Mouse (Mus musculus): ENCODE measurements around the gene Zfp473.
A peak's percentile ranks its signal among the peaks of the same experiment; 100 is the strongest.
"Not testable (repeated sequence)": the region's sequence is repeated elsewhere in the genome, so short reads cannot be mapped to it uniquely, and the experiment has no call there.

The Zfp473 gene

GRCm38 (mm10) chr7:44750950-44751349 lies at the start of gene Zfp473:
TSS of gene Zfp473 (minus strand) at chr7:44751050.
- DNase-seq: not testable (repeated sequence)

- peak; percentile 9 for DNase-seq
Observed at GRCm38 (mm10) chr7:44792781-44793180, 41.9 kb upstream of the Zfp473 start.

GRCm38 (mm10) chr7:44790066-44790465 lies 39.2 kb upstream of the Zfp473 start:
- peak; percentile 1 for DNase-seq

GRCm38 (mm10) chr7:44789531-44789930 lies 38.7 kb upstream of the Zfp473 start:
- peak; percentile 1 for DNase-seq

GRCm38 (mm10) chr7:44780101-44780500 lies 29.3 kb upstream of the Zfp473 start:
- DNase-seq: peak; percentile 2

- DNase-seq: peak; percentile 60
Observed at GRCm38 (mm10) chr7:44776849-44777498, 26.1 kb upstream of the Zfp473 start.

GRCm38 (mm10) chr7:44772591-44773204 lies 21.8 kb upstream of the Zfp473 start:
- peak; percentile 82 for DNase-seq

- DNase-seq: peak; percentile 75
Observed at GRCm38 (mm10) chr7:44770046-44770578, 19.3 kb upstream of the Zfp473 start.

- peak; percentile 84 for DNase-seq
Observed at GRCm38 (mm10) chr7:44768129-44768528, 17.3 kb upstream of the Zfp473 start.

- DNase-seq: no peak
Observed at GRCm38 (mm10) chr7:44760366-44760765, 9.5 kb upstream of the Zfp473 start.

GRCm38 (mm10) chr7:44757164-44757563 lies 6.3 kb upstream of the Zfp473 start:
- DNase-seq: no peak

- DNase-seq: peak; percentile 95
Observed at GRCm38 (mm10) chr7:44748101-44749044, 2.5 kb downstream of the Zfp473 start, which contains the start of gene Vrk3. TSS of gene Vrk3 (plus strand) at chr7:44748413.

- DNase-seq: no peak
Observed at GRCm38 (mm10) chr7:44747115-44747514, 3.7 kb downstream of the Zfp473 start.

- DNase-seq: peak; percentile 80
Observed at GRCm38 (mm10) chr7:44745076-44745475, 5.8 kb downstream of the Zfp473 start.

- DNase-seq: no peak
Observed at GRCm38 (mm10) chr7:44744270-44744669, 6.6 kb downstream of the Zfp473 start.

GRCm38 (mm10) chr7:44741361-44741760 lies 9.5 kb downstream of the Zfp473 start:
- no peak for DNase-seq

- no peak for DNase-seq
Observed at GRCm38 (mm10) chr7:44733723-44734122, 17.1 kb downstream of the Zfp473 start.

- DNase-seq: no peak
Observed at GRCm38 (mm10) chr7:44728082-44728975, 22.5 kb downstream of the Zfp473 start.

GRCm38 (mm10) chr7:44727151-44727550 lies 23.7 kb downstream of the Zfp473 start:
- no peak for DNase-seq

GRCm38 (mm10) chr7:44726343-44726742 lies 24.5 kb downstream of the Zfp473 start:
- DNase-seq: no peak

- no peak for DNase-seq
Observed at GRCm38 (mm10) chr7:44724316-44724715, 26.5 kb downstream of the Zfp473 start.

- no peak for DNase-seq
Observed at GRCm38 (mm10) chr7:44722058-44722457, 28.8 kb downstream of the Zfp473 start.

Measured in liver (tissue).